Mouse (Mus musculus): ENCODE data around the gene Osr1.

The Osr1 gene

DNA sequence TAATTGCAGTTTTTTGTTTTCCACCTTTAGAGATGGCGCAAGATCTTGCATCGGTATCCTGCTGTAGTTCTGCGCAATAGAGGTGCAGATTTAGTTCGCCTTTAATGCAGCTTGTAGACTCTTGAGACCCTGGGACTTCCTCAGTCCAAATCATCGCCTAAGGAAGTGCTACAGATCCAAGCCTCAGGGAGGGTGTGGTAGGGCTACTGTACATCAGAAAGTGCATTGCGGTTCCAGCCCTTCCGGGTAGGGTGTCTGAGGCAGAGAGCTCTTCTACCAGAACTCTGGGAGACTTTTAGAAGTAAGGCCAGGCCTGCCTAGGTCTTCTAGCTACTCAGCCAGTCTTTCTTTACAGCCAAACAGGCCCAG lies 15.2 kb downstream of the Osr1 start:
- no peak for DNase-seq (ENCODE audit: low spot score in 2 of 2)

DNA sequence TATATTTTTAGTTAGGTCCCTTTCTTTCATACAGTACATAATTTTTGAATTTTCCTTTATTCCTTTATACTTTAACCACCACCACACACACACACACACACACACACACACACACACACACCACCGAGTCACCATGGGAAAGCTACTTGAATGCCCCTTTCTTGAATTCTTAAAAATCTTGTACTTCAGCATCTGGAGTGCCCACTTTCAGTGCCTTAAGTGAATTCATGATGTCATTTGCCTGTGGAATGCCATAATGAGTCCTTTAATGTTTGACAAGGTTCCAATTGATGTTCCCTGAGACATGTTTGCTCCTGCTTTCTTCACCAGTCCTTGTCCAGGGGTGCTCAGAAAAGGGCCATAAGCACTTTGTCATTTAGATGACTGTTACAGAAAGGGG lies 17.8 kb downstream of the Osr1 start:
- DNase-seq (ENCODE audit: low spot score in 2 of 2) = no peak

DNA sequence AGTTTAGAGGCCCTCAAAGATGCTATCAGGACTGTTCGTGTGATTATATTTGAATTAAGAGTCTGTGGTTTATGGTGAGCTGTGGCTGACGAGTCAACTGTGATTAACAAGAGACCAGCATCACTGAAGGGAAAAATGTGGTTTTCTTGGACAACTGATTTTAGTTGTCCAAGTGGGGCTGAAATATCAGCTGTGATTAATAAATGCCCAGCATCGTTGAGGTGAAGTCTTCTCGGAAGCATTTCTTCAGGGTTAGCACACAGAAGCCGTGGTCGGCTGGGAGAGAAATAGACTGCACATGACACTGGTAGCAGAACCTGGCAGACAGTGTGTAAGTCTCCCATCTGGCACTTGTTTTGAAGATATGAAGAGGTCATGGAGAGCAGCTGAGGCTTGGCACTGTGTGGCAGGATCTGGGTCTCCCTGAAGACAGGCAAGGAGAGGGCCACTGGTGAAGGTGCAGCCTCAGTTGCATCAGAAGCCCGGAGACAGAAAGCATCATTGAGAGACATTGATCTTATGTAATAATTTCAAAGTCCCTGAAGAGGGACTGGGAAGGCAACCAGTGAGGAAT lies 19.7 kb downstream of the Osr1 start:
- DNase-seq (ENCODE audit: low spot score in 2 of 2) = no peak

DNA sequence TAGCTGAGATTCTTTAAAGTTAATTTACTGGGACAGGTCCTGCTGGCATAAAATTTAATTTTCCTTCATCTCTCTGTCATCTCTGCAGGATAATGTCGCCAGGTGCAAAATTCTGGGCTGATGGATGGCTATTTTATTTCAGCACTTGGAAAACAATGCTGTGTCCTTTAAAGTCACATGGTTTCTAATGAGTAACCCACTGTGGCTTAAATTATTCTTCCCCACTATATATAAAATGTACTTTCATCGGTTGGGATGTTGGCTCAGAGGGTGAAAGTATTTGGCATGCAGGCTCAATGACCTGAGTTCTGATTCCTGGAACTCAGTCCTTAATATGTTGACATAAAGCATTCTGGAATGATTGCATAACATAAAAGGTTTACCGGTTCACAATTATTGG lies 21.2 kb downstream of the Osr1 start:
- DNase-seq (ENCODE audit: low spot score in 2 of 2) = no peak

DNA sequence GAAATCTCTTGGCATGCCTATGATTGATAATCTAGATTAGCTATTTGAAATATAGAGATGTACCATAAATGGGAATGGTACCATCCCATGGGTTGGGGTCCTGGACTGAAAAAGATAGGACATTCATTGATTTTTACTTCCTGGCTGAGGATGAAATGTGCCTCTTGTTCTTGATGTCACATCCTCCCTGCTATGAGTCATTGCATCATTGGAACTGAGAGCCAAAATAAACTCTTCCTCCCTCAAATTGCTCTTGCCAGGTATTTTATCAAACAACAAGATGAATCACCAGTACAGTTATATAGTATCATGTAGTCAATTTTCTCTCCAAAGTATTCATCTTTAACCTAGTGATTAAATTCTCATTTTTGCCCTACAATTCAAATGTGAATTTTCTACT lies 28.3 kb downstream of the Osr1 start:
- DNase-seq (ENCODE audit: low spot score in 2 of 2) = no peak

All from left cerebral cortex, adult 9 months (tissue).